Mouse (Mus musculus) forebrain, postnatal 0 days (tissue): ENCODE measurements around the gene Cped1. TPM values are rescaled to one million over a fixed set of nuclear protein-coding genes. Genes with fewer than 3 reads are reported as not detected.
A peak's percentile ranks its signal among the peaks of the same experiment; 100 is the strongest.

Experiments
- ATAC-seq: fragments of 200-750 bp; cut with Nextera tagmentation; 2 replicates; pipeline ENCODE4 v1.8.0; 2017; ENCODE audit warnings: mild to moderate bottlenecking, moderate library complexity
- DNase-seq: peaks from one replicate; pipeline ENCODE4 v3.0.0-alpha.2; 2015
- H3K27ac ChIP-seq: fragments of 300-500 bp; sonication (generic); 2 replicates; pipeline ENCODE4 v1.5.1; 2014; ENCODE audit warnings: low read depth, mild to moderate bottlenecking, antibody characterized with exemption, low read length, moderate library complexity, mixed read lengths
- H3K27me3 ChIP-seq: fragments of 300-500 bp; sonication (generic); 2 replicates; pipeline ENCODE4 v1.6.1; 2014; ENCODE audit warnings: mild to moderate bottlenecking, low read length, mixed read lengths; ENCODE audit not compliant: insufficient read depth
- H3K36me3 ChIP-seq: fragments of 300-500 bp; sonication (generic); 2 replicates; pipeline ENCODE4 v1.6.1; 2014; ENCODE audit warnings: mild to moderate bottlenecking, moderate library complexity; ENCODE audit not compliant: insufficient read depth
- H3K4me1 ChIP-seq: fragments of 300-500 bp; sonication (generic); 2 replicates; pipeline ENCODE4 v1.6.1; 2014; ENCODE audit warnings: antibody characterized with exemption; ENCODE audit not compliant: insufficient read depth
- H3K4me2 ChIP-seq: fragments of 300-500 bp; sonication (generic); 2 replicates; pipeline ENCODE4 v1.6.1; 2014; ENCODE audit warnings: low read depth, mild to moderate bottlenecking, moderate library complexity
- H3K4me3 ChIP-seq: fragments of 300-500 bp; sonication (generic); 2 replicates; pipeline ENCODE4 v1.5.1; 2014; ENCODE audit warnings: low read depth, low read length, mixed read lengths
- H3K9ac ChIP-seq: fragments of 300-500 bp; sonication (generic); 2 replicates; pipeline ENCODE4 v1.6.1; 2014; ENCODE audit warnings: mild to moderate bottlenecking
- H3K9me3 ChIP-seq: fragments of 300-500 bp; sonication (generic); 2 replicates; pipeline ENCODE4 v1.6.1; 2016; ENCODE audit warnings: low read length
- CTCF ChIP-seq: sonication (generic); IDR thresholded peaks from 2 replicates; pipeline ENCODE4 v1.5.1; 2016; ENCODE audit warnings: antibody characterized with exemption, control low read depth, low read depth
- WGBS: fragments of 180-500 bp; shearing (Covaris S2); extraction: QIAGEN DNeasy Blood & Tissue Kit; methylation state at CpG from one replicate; pipeline ENCODE4 v1.1.7; 2014; 5-methylcytosine and 5-hydroxymethylcytosine counted together
- polyA plus RNA-seq: library from polyadenylated mRNA; unstranded; fragments of >200 nt; fragmentation: Nextera tagmentation; extraction: Ambion mirVana; gene quantifications from 2 replicates; pipeline ENCODE4 v1.2.1, GENCODE M21; 2015
- total RNA-seq: library from RNA; depleted of rRNA; stranded (reverse); fragments of >200 nt; gene quantifications from 2 replicates; pipeline ENCODE4 v1.2.3, GENCODE M21; 2014

Cped1 gene
- total and polyA plus RNA-seq, 2 experiments from 2014 or later = 2.4 to 6.5 TPM

DNA sequence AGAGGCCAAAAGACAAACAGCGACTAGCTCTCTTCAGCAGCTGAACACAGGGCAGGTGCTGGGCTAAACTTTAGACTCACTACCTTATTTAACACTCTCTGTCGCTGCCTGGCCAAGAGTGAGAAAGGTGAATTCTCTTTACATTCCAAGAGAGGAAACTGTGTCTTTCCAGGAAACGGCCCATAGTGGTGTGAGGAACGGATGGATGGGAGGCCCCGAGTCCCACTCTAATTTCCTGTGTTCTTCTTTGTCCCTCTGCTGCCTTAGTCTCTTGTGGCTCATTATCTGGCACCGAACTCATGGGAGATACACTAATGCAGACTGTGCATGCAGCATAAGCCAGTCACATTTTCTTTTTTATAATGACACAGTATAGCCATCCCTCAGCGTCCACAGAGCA, 31.9 kb downstream of the Cped1 start:
- ATAC-seq = no peak
- DNase-seq = no peak
- Histone ChIP-seq H3K36me3 (no peaks in the 10 kb centered on the region), H3K4me1 (no peaks in the 10 kb centered on the region; the same call in 1 of the 2 replicates), H3K27ac (no peak overlapping the region), H3K9me3 (no peaks in the 10 kb centered on the region), H3K9ac (no peak overlapping the region), H3K27me3 (no peaks in the 10 kb centered on the region), H3K4me2 (no peak overlapping the region), H3K4me3 (no peak overlapping the region)
- no peak for TF ChIP-seq CTCF
- 71% methylated on average over 7 of the region's 7 CpGs for WGBS

DNA sequence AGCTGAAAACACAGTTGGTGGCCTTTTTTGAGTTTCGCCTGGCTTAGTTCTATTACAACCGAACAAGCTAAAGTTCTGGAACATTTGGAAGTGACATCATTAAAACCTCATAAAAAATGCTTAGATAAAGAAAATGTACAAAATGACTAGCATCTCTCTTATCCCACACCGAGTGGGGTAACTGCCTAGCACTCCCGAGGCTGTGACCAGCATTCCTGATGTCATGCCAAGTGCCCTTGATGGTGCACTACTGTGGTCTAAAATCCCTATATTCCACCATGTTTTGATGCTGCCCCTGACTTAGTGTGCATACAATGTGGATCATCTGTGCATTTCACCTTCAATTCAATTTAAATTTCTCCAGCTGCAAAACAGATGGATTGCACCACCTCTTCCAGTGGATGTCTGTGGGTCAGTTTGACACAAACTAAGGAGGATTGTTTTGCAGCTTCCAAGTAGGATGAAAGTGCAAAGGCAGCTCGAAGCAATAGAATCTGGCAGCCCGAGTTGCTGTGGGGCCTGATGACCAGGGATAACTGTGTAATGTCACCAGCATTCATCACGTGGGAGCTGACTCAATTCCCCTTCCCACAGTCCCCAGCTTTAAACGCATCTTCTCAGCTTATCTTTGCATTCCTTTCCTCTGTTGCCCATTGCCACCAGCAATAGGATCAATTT, 33.2 kb downstream of the Cped1 start:
- no peaks in the 10 kb centered on the region; the same call in 1 of the 2 replicates for H3K4me1 ChIP-seq
- 79% methylated on average over 8 of the region's 8 CpGs for WGBS
- TF ChIP-seq CTCF = no peak
- no peak overlapping the region for H3K9ac ChIP-seq
- H3K27ac ChIP-seq = no peak overlapping the region
- H3K27me3 ChIP-seq = no peaks in the 10 kb centered on the region
- no peak overlapping the region for H3K4me3 ChIP-seq
- H3K36me3 ChIP-seq = no peaks in the 10 kb centered on the region
- ATAC-seq (no peak), DNase-seq (no peak)
- no peak overlapping the region for H3K4me2 ChIP-seq
- no peaks in the 10 kb centered on the region for H3K9me3 ChIP-seq

DNA sequence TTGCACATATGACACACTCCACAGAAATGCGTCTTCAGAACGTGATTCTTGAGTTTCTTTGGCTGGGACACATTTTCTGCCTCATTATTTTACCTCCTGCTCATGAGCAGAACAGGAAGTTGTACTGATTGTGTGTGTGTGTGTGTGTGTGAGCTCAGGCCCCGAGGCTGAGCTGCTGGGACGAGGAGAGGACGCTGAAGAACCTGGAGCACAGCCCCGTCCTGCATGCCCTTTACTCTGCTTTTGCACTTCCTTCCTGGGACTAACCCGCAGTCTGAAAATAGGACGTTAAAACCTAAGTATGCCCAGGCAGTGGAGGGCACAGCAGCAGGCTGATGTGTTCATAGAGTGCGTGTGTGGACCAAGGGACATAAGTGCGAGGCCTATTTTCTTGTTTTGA, 33.9 kb downstream of the Cped1 start:
- H3K36me3 ChIP-seq = no peaks in the 10 kb centered on the region
- H3K27me3 ChIP-seq = no peaks in the 10 kb centered on the region
- TF ChIP-seq CTCF = no peak
- H3K4me1 ChIP-seq = no peaks in the 10 kb centered on the region; the same call in 1 of the 2 replicates
- H3K9me3 ChIP-seq = no peaks in the 10 kb centered on the region
- H3K4me2 ChIP-seq = no peak overlapping the region
- H3K9ac ChIP-seq = no peak overlapping the region
- WGBS = 67% methylated on average over 10 of the region's 10 CpGs
- H3K27ac ChIP-seq = no peak overlapping the region
- ATAC-seq = no peak
- no peak overlapping the region for H3K4me3 ChIP-seq
- no peak for DNase-seq

- Histone ChIP-seq H3K27me3 (no peaks in the 10 kb centered on the region), H3K4me3 (no peak overlapping the region), H3K27ac (no peak overlapping the region), H3K4me2 (no peak overlapping the region), H3K4me1 (no peaks in the 10 kb centered on the region; the same call in 1 of the 2 replicates), H3K36me3 (no peaks in the 10 kb centered on the region), H3K9ac (no peak overlapping the region), H3K9me3 (no peaks in the 10 kb centered on the region)
- TF ChIP-seq CTCF = no peak
- WGBS = 82% methylated on average over 5 of the region's 5 CpGs
- ATAC-seq = no peak
- no peak for DNase-seq
Observed at GRCm38 (mm10) chr6:22020696-22021095, 35.0 kb downstream of the Cped1 start.

- H3K9me3 ChIP-seq = no peaks in the 10 kb centered on the region
- WGBS = 81% methylated on average over 3 of the region's 3 CpGs
- H3K27ac ChIP-seq = no peak overlapping the region
- peaks cover 2% of the 10 kb centered on the region; the same call in 1 of the 2 replicates for H3K4me1 ChIP-seq
- TF ChIP-seq CTCF = no peak
- no peak for DNase-seq
- no peak overlapping the region for H3K4me2 ChIP-seq
- H3K27me3 ChIP-seq = no peaks in the 10 kb centered on the region
- H3K4me3 ChIP-seq = no peak overlapping the region
- ATAC-seq = no peak
- no peaks in the 10 kb centered on the region for H3K36me3 ChIP-seq
- no peak overlapping the region for H3K9ac ChIP-seq
Observed at GRCm38 (mm10) chr6:22021315-22021714, 35.6 kb downstream of the Cped1 start.

- no peak overlapping the region for H3K4me3 ChIP-seq
- H3K36me3 ChIP-seq = no peaks in the 10 kb centered on the region
- 92% methylated on average over 2 of the region's 2 CpGs for WGBS
- ATAC-seq = no peak
- H3K4me1 ChIP-seq = 0 out of 2 replicates have a peak, but pooled peaks cover 4% of the 10 kb centered on the region
- no peak overlapping the region for H3K4me2 ChIP-seq
- no peak overlapping the region for H3K27ac ChIP-seq
- no peak for TF ChIP-seq CTCF
- no peaks in the 10 kb centered on the region for H3K27me3 ChIP-seq
- DNase-seq = no peak
- H3K9ac ChIP-seq = no peak overlapping the region
- no peaks in the 10 kb centered on the region for H3K9me3 ChIP-seq
Observed at GRCm38 (mm10) chr6:22024168-22024567, 38.5 kb downstream of the Cped1 start.

- no peaks in the 10 kb centered on the region for H3K36me3 ChIP-seq
- peak; percentile 10 for DNase-seq
Observed at GRCm38 (mm10) chr6:22025584-22026357, 40.1 kb downstream of the Cped1 start.

More at GRCm38 (mm10) chr6:22025584-22026357, 40.1 kb downstream of the Cped1 start:
- H3K4me1 ChIP-seq = 0 out of 2 replicates have a peak, but pooled peaks cover 4% of the 10 kb centered on the region
- H3K9ac ChIP-seq = no peak overlapping the region
- H3K27ac ChIP-seq = no peak overlapping the region
- WGBS = 10% methylated on average over 17 of the region's 17 CpGs
- H3K4me3 ChIP-seq = peak overlapping the region; percentile 23
- H3K9me3 ChIP-seq = no peaks in the 10 kb centered on the region
- peak overlapping the region; percentile 43 for H3K4me2 ChIP-seq
- ATAC-seq = 0 out of 2 replicates have a peak, but pooled peaks have one; percentile 36
- no peaks in the 10 kb centered on the region for H3K27me3 ChIP-seq
- no peak for TF ChIP-seq CTCF
